Mouse (Mus musculus) hindbrain, embryonic 15.5 days (tissue): ENCODE results near the gene Col15a1. TPM values are rescaled to one million over a fixed set of nuclear protein-coding genes. Genes with fewer than 3 reads are reported as not detected.

Experiments
- ATAC-seq: fragments of 200-750 bp; cut with Nextera tagmentation; 2 replicates; pipeline ENCODE4 v1.8.0; 2017; ENCODE audit warnings: low read depth, moderate number of reproducible peaks, moderate TSS enrichment; ENCODE audit not compliant: low FRiP score
- H3K27ac ChIP-seq: fragments of 300-500 bp; sonication (generic); replicated peaks from 2 replicates; pipeline ENCODE4 v1.5.1; 2015; ENCODE audit warnings: mild to moderate bottlenecking, inconsistent platforms
- H3K27me3 ChIP-seq: fragments of 300-500 bp; sonication (generic); 2 replicates; pipeline ENCODE4 v1.6.1; 2015; ENCODE audit warnings: control low read depth, inconsistent platforms
- H3K36me3 ChIP-seq: fragments of 300-500 bp; sonication (generic); 2 replicates; pipeline ENCODE4 v1.6.1; 2015; ENCODE audit warnings: control low read depth, inconsistent platforms
- H3K4me1 ChIP-seq: fragments of 300-500 bp; sonication (generic); replicated peaks from 2 replicates; pipeline ENCODE4 v1.6.1; 2015; ENCODE audit warnings: control low read depth, inconsistent platforms
- H3K4me2 ChIP-seq: fragments of 300-500 bp; sonication (generic); 2 replicates; pipeline ENCODE4 v1.6.1; 2015; ENCODE audit warnings: moderate library complexity, mild to moderate bottlenecking, inconsistent platforms
- H3K4me3 ChIP-seq: fragments of 300-500 bp; sonication (generic); 2 replicates; pipeline ENCODE4 v1.5.1; 2015; ENCODE audit warnings: mild to moderate bottlenecking, inconsistent platforms
- H3K9ac ChIP-seq: fragments of 300-500 bp; sonication (generic); 2 replicates; pipeline ENCODE4 v1.6.1; 2015; ENCODE audit warnings: inconsistent platforms
- H3K9me3 ChIP-seq: fragments of 300-500 bp; sonication (generic); 2 replicates; pipeline ENCODE4 v1.6.1; 2016; ENCODE audit warnings: control low read depth, inconsistent platforms
- WGBS: fragments of 180-500 bp; shearing (Covaris S2); methylation state at CpG from one replicate; pipeline ENCODE4 v1.1.7; 2015; 5-methylcytosine and 5-hydroxymethylcytosine counted together
- polyA plus RNA-seq: library from polyadenylated mRNA; unstranded; fragments of >200 nt; fragmentation: Nextera tagmentation; extraction: Ambion mirVana; gene quantifications from 2 replicates; pipeline ENCODE4 v1.2.1, GENCODE M21; 2015

The Col15a1 gene
- polyA plus RNA-seq, 1 experiment from 2014 or later, result 4.4 TPM

DNA sequence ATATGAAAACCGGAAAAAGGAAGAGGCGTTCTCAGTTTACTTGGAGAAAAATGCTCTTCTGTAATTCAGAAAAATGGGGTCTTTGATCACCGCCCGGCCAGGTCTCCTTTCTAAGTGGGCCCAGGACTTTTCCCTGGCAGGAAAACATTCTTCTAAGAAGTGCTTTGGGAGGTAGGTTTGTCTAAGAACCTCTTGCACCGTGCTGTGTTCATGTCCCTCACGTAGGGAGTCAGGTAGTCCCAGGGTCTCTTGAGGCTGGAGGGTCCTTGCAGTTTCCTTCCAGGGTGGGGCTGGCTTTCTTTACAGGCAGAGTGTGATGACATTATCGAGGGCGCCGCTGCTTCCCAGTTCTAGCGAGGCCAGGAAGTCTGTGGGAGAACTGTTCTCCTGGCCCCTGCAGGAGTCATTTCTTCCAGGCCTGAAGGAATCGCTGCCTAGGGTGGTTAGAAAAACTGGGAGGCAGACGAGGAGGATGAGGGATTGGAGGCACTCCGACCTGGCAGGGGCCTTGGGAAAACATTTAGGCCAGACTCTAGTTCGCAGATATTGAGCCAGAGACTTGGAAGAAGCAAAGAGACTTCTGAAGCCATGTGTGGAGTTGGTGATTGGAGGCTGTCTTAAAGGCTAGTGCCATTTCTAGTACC, 25.4 kb downstream of the Col15a1 start:
- no peaks in the 10 kb centered on the region for H3K27me3 ChIP-seq
- peaks cover 9% of the 10 kb centered on the region; the same call in 1 of the 2 replicates for H3K4me1 ChIP-seq
- H3K9me3 ChIP-seq, result no peaks in the 10 kb centered on the region
- no peak overlapping the region for H3K27ac ChIP-seq
- H3K36me3 ChIP-seq, result no peaks in the 10 kb centered on the region
- H3K4me3 ChIP-seq, result no peak overlapping the region
- no peak overlapping the region for H3K9ac ChIP-seq
- no peak for ATAC-seq
- no peak overlapping the region for H3K4me2 ChIP-seq
- WGBS, result 84% methylated on average over 14 of the region's 14 CpGs

DNA sequence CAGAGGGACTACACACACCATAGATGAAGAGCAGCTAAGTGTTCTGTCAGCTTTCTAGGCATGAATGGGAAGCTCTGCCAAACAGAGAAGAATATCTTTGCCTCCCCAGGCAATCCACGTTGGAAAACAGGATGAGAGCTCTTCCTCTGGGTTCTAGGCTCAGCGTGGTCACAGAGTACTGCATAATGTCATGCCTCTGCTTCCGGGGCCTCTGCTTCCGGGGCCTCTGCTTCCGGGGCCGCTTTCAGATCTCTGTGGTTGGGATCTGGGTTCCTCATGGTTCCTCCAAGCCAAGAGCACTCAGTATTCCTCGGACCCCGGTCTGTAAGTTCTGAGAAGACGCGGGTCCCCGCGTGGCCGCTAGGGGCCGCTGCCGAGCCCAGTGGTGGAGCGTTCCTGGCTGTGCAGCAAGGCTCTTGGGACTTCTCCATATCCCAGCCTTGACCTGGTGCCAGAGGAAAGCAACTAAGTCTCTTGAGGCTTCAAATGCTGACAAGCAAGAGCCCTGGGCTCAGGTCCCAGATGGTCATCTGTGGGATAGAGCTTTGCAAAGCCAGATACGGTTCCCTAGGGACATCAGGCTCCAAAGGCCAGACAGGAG, 26.8 kb downstream of the Col15a1 start:
- Histone ChIP-seq H3K27me3 (no peaks in the 10 kb centered on the region), H3K9ac (no peak overlapping the region), H3K9me3 (no peaks in the 10 kb centered on the region), H3K4me1 (peaks cover 9% of the 10 kb centered on the region; the same call in 1 of the 2 replicates), H3K36me3 (no peaks in the 10 kb centered on the region), H3K4me2 (no peak overlapping the region), H3K4me3 (no peak overlapping the region), H3K27ac (no peak overlapping the region)
- 26% methylated on average over 17 of the region's 17 CpGs for WGBS
- peak; percentile 50; the same call in 1 of the 2 replicates for ATAC-seq

DNA sequence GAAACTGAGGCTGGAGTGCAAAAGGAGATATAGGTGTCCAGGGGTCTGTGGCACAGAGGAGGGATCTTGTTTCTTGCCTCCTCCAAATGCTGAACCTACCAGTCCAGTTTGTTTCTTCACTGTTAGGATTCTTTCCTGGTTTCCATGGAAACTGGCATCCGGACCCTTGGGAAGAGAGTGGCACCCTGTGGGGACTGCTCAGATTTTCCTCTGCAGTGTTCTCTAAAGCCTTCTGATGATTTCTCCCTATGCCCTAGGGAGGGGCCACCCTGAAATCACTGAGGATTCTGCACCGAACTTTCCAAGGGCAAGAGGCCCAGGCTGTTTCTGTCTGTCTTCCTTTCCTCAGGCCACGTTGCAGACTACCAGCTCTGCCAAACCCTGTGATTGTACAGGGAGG, 27.4 kb downstream of the Col15a1 start:
- no peak overlapping the region for H3K9ac ChIP-seq
- no peak overlapping the region for H3K27ac ChIP-seq
- ATAC-seq, result peak; percentile 60; the same call in 1 of the 2 replicates
- no peaks in the 10 kb centered on the region for H3K9me3 ChIP-seq
- H3K36me3 ChIP-seq, result no peaks in the 10 kb centered on the region
- peaks cover 9% of the 10 kb centered on the region; the same call in 1 of the 2 replicates for H3K4me1 ChIP-seq
- no peak overlapping the region for H3K4me2 ChIP-seq
- no peak overlapping the region for H3K4me3 ChIP-seq
- no peaks in the 10 kb centered on the region for H3K27me3 ChIP-seq
- 10% methylated on average over 3 of the region's 3 CpGs for WGBS

DNA sequence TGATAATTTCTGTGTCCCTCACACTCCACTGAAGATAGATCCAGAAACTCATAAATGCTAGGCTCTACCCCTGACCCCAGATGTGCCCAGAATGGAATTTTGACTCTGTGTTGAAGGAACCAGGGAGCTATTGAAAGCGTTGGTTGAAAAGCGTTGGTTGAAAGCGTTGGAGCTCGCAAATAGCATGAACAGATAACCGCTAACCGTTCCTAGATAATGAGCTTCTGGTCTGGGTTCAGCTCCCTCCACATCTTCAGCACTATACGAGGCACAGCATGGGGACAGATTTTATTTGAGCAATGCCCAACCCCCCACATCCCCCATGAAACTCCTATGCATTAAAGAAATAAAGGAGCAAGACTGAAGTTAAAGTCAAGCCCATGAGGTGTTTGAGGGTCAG, 28.1 kb downstream of the Col15a1 start:
- ATAC-seq, result no peak
- no peaks in the 10 kb centered on the region for H3K27me3 ChIP-seq
- whole genome bisulfite sequencing, result 81% methylated on average over 7 of the region's 7 CpGs

DNA sequence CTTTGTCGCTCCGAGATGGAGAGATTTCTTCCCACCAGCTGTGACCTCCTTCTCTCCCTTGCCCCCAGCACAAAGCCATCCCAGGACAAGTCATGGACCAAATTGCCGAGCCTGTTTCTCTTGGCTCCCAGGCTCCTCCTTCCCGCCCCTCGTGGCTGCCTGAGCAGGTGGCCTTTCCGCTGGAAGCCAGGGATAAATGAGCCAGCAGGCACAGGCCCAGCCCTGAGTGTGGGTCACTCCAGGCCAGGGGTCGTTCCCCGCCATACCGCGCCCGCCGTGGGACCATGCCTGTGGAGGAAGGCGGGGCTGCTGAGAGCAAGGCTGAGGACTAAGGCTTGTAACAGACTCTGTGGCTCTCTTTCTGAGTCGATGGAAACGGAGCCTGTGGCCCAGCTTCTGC, 29.3 kb downstream of the Col15a1 start:
- no peak overlapping the region for H3K9ac ChIP-seq
- no peak overlapping the region for H3K27ac ChIP-seq
- H3K4me3 ChIP-seq, result no peak overlapping the region
- H3K27me3 ChIP-seq, result no peaks in the 10 kb centered on the region
- no peak for ATAC-seq
- no peak overlapping the region for H3K4me2 ChIP-seq
- peaks cover 9% of the 10 kb centered on the region; the same call in 1 of the 2 replicates for H3K4me1 ChIP-seq
- no peaks in the 10 kb centered on the region for H3K9me3 ChIP-seq
- WGBS, result 32% methylated on average over 15 of the region's 15 CpGs
- H3K36me3 ChIP-seq, result no peaks in the 10 kb centered on the region

More for the DNA sequence above, 28.1 kb downstream of the Col15a1 start:
- no peaks in the 10 kb centered on the region for H3K9me3 ChIP-seq
- H3K4me3 ChIP-seq, result no peak overlapping the region
- H3K27ac ChIP-seq, result no peak overlapping the region
- no peak overlapping the region for H3K9ac ChIP-seq
- peaks cover 9% of the 10 kb centered on the region; the same call in 1 of the 2 replicates for H3K4me1 ChIP-seq
- no peak overlapping the region for H3K4me2 ChIP-seq
- H3K36me3 ChIP-seq, result no peaks in the 10 kb centered on the region

DNA sequence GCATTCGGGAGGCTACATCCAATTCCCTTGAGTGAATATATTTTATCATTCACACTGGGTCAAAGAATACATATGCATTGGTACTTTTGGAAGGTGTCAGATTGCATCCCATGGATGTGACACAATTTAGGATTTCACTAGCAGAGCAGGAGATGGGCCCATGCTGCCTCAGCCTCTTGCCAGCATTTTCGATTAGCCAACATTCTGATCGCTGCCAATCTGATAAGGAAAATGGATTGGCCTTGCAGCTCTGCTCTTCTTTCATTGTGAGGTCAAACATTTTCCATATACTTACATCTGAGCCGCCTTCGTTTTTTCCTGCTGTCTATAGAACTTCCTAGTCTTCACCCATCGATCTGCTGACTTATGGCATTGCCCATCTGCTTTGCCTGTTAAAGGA, 31.2 kb downstream of the Col15a1 start:
- no peaks in the 10 kb centered on the region for H3K9me3 ChIP-seq
- no peak overlapping the region for H3K4me2 ChIP-seq
- no peak for ATAC-seq
- peaks cover 9% of the 10 kb centered on the region; the same call in 1 of the 2 replicates for H3K4me1 ChIP-seq
- WGBS, result 85% methylated on average over 6 of the region's 6 CpGs
- no peaks in the 10 kb centered on the region for H3K27me3 ChIP-seq
- H3K4me3 ChIP-seq, result no peak overlapping the region
- no peak overlapping the region for H3K27ac ChIP-seq
- H3K36me3 ChIP-seq, result no peaks in the 10 kb centered on the region
- no peak overlapping the region for H3K9ac ChIP-seq

DNA sequence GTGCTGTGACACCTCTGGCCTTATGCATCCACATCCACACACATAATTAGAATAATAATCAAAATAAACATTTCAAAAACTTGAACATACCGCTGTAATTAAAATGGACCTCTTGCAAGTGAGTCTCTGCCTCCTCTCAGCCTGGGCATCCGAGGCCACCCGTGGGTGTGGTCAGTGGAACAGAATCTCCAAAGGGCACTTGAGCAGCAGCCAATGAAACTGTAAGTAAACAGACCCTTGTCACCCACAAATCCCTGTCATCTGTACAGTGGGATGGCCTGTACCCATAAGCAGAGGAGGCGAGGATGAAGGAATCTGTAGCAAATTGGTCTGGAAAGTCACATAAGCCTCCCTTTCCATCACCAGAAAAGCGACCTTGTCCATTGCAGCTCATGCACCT, 32.9 kb downstream of the Col15a1 start:
- H3K27ac ChIP-seq, result no peak overlapping the region
- no peaks in the 10 kb centered on the region for H3K36me3 ChIP-seq
- H3K4me2 ChIP-seq, result no peak overlapping the region
- WGBS, result 87% methylated on average over 5 of the region's 5 CpGs
- no peaks in the 10 kb centered on the region for H3K9me3 ChIP-seq
- H3K4me1 ChIP-seq, result no peaks in the 10 kb centered on the region; the same call in 1 of the 2 replicates
- no peak for ATAC-seq
- H3K9ac ChIP-seq, result no peak overlapping the region
- no peaks in the 10 kb centered on the region for H3K27me3 ChIP-seq
- H3K4me3 ChIP-seq, result no peak overlapping the region

DNA sequence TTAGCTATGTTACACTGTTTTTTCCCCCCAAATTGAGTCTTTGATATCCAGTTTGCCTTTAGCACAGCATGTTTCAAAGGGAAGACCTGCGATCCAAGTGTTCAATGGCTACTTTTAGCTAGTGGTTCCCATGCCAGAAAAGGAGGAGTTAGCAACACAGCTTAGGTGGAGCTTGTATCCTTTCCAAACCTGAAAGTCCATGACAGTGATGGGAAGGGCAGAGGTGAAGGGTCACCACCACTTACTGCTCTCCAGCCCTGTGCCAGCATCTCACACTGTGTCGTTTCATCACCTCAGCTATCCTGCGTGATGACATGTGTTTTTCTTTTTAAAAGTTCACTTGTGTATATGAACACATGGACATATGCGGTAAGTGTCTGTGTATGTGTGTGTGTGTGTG, 34.2 kb downstream of the Col15a1 start:
- Histone ChIP-seq H3K36me3 (no peaks in the 10 kb centered on the region), H3K27ac (no peak overlapping the region), H3K27me3 (no peaks in the 10 kb centered on the region), H3K9me3 (no peaks in the 10 kb centered on the region), H3K9ac (no peak overlapping the region), H3K4me3 (no peak overlapping the region), H3K4me1 (no peaks in the 10 kb centered on the region; the same call in 1 of the 2 replicates), H3K4me2 (no peak overlapping the region)
- WGBS, result 77% methylated on average over 4 of the region's 4 CpGs
- no peak for ATAC-seq

DNA sequence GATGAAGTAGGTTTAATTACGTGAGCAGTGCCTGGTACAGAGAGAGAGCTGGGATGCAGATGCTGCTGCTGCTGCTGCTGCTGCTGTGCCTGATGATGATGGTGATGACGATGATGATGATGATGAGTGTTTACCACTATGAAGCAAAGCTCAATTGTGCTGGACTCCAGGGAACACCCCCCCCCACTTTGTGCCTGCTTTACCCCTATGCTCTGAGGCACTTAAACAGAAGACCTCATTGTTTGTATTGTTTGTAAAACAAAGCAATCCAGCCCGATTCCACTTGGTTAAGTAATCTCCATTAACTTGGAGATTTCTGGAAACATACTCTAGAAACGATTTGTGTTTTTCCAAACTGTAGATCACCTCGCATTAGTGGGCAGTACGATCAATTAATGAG, 36.7 kb downstream of the Col15a1 start:
- Histone ChIP-seq H3K27me3 (no peaks in the 10 kb centered on the region), H3K9ac (no peak overlapping the region), H3K9me3 (no peaks in the 10 kb centered on the region), H3K4me1 (no peaks in the 10 kb centered on the region; the same call in 1 of the 2 replicates), H3K4me2 (no peak overlapping the region), H3K4me3 (no peak overlapping the region), H3K27ac (no peak overlapping the region), H3K36me3 (no peaks in the 10 kb centered on the region)
- ATAC-seq, result no peak
- WGBS, result 50% methylated on average over 6 of the region's 6 CpGs

DNA sequence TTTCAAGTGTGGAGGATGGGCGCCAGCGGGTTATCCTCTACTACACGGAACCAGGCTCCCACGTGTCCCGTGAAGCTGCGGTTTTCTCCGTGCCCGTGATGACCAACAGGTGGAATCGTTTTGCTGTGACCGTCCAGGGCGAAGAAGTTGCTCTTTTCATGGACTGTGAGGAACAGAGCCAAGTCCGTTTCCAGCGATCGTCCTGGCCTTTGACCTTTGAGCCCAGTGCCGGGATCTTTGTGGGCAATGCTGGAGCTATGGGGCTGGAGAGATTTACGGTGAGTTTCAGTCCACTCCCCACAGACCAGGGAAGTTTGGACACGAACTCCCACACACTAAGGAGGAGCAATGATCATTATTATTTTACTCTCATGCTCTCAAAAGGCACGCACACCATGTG, 37.7 kb downstream of the Col15a1 start:
- Histone ChIP-seq H3K4me2 (no peak overlapping the region), H3K4me1 (no peaks in the 10 kb centered on the region; the same call in 1 of the 2 replicates), H3K27me3 (no peaks in the 10 kb centered on the region), H3K9me3 (no peaks in the 10 kb centered on the region), H3K36me3 (no peaks in the 10 kb centered on the region), H3K9ac (no peak overlapping the region), H3K4me3 (no peak overlapping the region), H3K27ac (no peak overlapping the region)
- ATAC-seq, result no peak
- WGBS, result 91% methylated on average over 18 of the region's 18 CpGs

DNA sequence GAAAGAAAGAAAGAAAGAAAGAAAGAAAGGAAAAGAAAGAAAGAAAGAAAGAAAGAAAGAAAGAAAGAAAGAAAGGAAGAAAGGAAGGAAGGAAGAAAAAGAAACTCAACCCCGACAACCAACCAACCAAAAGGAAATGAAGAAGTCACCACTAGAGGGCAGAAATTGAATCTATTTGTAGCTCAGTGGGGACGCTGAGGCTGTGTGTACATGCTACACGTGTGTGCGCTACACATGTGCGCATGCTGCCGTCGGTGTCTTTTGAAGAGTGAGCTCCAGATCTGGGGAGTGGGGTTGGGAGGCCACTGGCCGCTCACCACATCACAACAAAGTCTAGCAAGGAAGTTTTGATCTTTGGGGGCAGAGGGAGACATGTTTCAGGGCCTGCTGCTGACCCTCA, 38.9 kb downstream of the Col15a1 start:
- 65% methylated on average over 8 of the region's 8 CpGs for WGBS
- H3K4me1 ChIP-seq, result no peaks in the 10 kb centered on the region; the same call in 1 of the 2 replicates
- no peaks in the 10 kb centered on the region for H3K27me3 ChIP-seq
- no peaks in the 10 kb centered on the region for H3K9me3 ChIP-seq
- H3K4me3 ChIP-seq, result no peak overlapping the region
- no peak overlapping the region for H3K27ac ChIP-seq
- 0 out of 2 replicates have a peak, but pooled peaks have one; percentile 52 for ATAC-seq
- H3K9ac ChIP-seq, result no peak overlapping the region
- no peaks in the 10 kb centered on the region for H3K36me3 ChIP-seq
- H3K4me2 ChIP-seq, result no peak overlapping the region

DNA sequence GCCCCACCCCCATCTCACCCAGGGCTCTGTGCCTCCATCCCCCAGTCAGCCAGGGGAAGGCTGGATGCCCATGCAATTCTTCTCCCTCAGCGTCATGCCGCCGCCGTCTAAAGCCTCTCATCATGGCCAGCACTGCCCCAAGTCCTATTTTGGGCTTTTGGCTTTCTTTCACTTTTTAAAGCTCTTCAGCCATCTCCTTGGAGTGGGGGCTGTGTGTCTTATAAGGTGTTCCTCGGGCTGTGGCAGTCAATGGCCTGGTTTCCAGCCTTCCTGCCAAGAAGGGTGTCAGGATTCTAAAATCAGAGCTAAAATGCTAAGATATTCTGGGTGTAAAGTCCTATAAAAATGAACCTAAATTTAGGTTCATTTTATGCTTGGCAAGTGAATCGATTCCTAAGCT, 39.6 kb downstream of the Col15a1 start:
- H3K4me3 ChIP-seq, result no peak overlapping the region
- H3K9me3 ChIP-seq, result no peaks in the 10 kb centered on the region
- H3K36me3 ChIP-seq, result no peaks in the 10 kb centered on the region
- H3K4me2 ChIP-seq, result no peak overlapping the region
- no peak overlapping the region for H3K27ac ChIP-seq
- no peaks in the 10 kb centered on the region for H3K27me3 ChIP-seq
- no peak for ATAC-seq
- 67% methylated on average over 6 of the region's 6 CpGs for WGBS
- H3K4me1 ChIP-seq, result no peaks in the 10 kb centered on the region; the same call in 1 of the 2 replicates
- H3K9ac ChIP-seq, result no peak overlapping the region
